Mouse (Mus musculus) embryo, embryonic 10 days (tissue): ENCODE results near the gene Zfp991.
A peak's percentile ranks its signal among the peaks of the same experiment; 100 is the strongest.
"Not testable (repeated sequence)": the region's sequence is repeated elsewhere in the genome, so short reads cannot be mapped to it uniquely, and the experiment has no call there.

Experiments used
- DNase-seq: peaks from one replicate; pipeline ENCODE4 v3.0.0-alpha.2; 2015; ENCODE audit warnings: low spot score

The Zfp991 gene

GRCm38 (mm10) chr4:147181969-147182705, 50.3 kb downstream of the Zfp991 start:
- not testable (repeated sequence) for DNase-seq

DNA sequence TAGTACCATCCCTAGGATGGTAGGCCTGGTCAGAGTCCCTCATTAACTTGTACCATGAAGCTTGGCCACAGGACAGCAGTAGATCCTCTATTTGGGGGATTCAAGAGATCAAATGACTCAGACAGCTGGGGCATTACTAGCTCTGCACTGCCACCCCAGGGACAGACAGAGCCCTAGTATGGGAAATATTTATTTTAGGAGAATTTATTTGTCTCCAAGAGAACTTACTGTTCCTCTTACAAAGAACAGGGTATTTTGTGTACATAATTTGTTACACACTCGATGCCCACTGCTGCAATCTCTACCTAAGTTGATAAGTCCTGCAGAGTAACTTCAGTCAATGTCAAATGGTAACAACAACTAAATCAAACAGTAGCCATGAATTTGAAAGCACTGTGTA, 55.0 kb downstream of the Zfp991 start:
- DNase-seq, result not testable (repeated sequence)

- peak; percentile 3 for DNase-seq
Observed at GRCm38 (mm10) chr4:147187283-147187965, 55.6 kb downstream of the Zfp991 start.

- not testable (repeated sequence) for DNase-seq
Observed at GRCm38 (mm10) chr4:147195186-147195585, 63.3 kb downstream of the Zfp991 start.

GRCm38 (mm10) chr4:147197210-147197609, 65.4 kb downstream of the Zfp991 start:
- DNase-seq, result not testable (repeated sequence)

DNA sequence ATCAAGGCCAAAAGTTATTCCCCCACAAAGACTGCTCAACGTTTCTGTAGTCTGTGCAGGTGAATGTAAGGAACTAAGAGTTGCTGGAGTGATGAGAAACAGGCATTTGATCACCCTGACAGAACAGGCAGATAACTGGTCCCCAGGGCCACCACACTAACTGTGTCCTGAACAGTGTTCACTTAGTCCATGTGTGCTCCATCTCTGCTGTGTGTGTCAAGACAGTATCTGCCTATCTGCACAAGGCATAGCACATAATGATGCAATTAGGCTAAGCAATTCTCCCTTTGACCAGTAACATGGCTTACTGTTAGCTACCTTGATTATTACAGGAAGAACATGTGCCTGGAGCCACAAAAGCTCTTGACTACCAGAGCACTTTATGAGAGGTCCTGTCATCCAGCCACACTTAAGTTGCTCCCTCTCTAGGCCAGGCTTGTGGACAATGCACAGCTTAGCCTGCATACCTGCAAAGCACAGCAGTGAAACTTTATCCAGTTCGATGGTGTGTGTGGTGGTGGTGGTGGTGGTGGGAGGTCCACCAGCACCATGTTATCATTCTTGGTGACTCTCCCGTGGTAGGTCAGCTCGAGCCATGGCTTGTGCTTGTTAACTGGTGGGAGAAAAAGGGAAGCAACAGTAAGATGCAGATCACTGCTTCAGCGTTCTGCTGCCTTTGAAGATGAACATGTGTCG, 67.4 kb downstream of the Zfp991 start:
- not testable (repeated sequence) for DNase-seq

DNA sequence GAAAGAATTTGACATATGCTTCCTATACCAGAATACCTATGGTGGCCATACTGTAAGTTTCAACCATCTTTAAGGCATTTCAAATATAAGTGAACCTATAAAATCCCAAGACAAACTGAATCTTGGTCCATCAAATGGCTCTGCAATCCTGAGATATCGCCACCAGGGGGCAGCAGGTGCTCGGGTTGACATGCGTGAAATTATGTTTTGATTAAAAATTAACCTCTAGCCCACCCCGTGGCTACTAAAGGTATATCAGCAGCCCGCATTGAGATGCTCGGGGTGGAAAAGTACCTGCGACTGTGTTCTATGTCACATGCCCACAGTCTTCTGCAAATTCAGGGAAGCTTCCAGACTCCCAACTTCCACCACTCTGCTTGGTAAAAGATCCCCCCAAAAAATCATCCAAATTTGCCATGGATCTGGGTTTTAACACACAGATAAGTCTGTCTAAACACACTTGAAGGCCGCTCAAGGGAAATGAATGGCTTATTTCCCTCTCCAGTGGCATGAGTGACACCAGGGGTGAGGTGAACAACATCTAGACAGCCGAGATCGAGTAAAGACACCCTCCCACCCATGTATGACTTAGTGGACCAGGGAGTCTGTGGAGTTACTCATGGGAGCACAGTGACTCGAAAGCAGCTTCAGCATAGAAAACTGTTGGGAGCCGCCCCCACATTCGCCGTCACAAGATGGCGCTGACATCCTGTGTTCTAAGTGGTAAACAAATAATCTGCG, 70.3 kb downstream of the Zfp991 start:
- DNase-seq, result not testable (repeated sequence)

GRCm38 (mm10) chr4:147212182-147212928, 80.5 kb downstream of the Zfp991 start:
- DNase-seq, result not testable (repeated sequence)

DNA sequence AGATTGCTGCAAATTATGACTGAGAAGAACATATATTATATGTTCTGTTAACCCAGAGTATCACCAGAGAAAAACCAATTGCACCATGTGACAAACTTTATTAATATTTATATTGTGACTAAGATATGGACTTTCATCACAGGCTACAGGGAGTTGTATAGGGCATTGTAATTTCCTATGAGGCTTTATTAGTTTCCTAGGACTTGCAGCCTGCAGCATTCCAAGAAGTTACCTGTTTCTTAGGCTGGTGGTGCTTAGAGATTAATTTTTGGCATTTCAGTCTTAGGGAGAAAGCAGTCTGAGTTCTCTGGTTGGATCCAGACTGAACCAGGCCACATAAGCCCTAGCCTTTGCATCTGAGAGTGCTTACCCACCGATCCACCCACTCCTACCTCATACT, 82.4 kb downstream of the Zfp991 start:
- DNase-seq, result not testable (repeated sequence)

DNA sequence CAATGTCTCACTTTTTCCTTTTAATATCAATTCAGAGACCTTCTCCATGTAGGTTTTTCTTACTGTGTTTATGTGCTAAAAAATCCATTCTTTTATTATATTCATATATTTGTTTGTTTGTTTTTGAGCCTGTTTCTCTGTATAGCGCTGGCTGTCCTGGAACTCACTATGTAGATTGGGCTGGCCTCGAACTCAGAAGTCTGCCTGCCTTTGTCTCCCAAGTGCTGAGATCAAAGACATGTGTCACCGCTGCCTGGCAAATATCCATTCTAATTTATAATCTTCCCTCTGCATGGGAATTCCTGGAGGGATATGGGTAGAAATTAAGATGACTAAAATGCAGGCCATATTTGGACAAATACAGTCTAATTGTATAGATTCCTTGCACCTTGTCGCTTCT, 85.8 kb downstream of the Zfp991 start:
- DNase-seq, result not testable (repeated sequence)

DNA sequence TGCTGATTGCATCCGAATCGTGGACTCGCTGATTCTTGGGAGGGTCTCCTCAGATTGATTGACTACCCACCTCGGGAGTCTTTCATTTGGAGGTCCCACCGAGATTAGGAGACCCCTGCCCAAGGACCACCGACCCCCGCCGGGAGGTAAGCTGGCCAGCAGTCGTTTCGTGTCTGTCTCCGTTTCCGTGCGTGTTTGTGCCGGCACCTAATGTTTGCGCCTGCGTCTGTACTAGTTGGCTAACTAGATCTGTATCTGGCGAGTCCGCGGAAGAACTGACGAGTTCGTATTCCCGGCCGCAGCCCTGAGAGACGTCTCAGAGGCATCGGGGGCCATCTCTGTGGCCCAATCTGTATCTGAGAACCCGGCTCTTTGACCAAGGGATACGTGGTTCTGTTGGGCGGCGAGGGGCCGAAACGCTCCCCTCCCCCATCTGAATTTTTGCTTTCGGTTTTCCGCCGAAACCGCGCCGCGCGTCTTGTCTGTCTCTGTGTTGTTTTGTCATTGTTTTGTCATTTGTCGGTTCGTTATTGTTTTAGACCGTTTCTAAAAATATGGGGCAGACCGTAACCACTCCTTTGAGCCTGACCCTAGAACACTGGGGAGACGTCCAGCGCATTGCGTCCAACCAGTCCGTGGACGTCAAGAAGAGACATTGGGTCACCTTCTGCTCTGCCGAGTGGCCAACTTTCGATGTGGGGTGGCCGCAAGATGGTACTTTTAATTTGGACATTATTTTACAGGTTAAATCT, 87.7 kb downstream of the Zfp991 start:
- peak; percentile 7 for DNase-seq

- DNase-seq, result not testable (repeated sequence)
Observed at GRCm38 (mm10) chr4:147220226-147220625, 88.4 kb downstream of the Zfp991 start.

- not testable (repeated sequence) for DNase-seq
Observed at GRCm38 (mm10) chr4:147222021-147222420, 90.2 kb downstream of the Zfp991 start.

DNA sequence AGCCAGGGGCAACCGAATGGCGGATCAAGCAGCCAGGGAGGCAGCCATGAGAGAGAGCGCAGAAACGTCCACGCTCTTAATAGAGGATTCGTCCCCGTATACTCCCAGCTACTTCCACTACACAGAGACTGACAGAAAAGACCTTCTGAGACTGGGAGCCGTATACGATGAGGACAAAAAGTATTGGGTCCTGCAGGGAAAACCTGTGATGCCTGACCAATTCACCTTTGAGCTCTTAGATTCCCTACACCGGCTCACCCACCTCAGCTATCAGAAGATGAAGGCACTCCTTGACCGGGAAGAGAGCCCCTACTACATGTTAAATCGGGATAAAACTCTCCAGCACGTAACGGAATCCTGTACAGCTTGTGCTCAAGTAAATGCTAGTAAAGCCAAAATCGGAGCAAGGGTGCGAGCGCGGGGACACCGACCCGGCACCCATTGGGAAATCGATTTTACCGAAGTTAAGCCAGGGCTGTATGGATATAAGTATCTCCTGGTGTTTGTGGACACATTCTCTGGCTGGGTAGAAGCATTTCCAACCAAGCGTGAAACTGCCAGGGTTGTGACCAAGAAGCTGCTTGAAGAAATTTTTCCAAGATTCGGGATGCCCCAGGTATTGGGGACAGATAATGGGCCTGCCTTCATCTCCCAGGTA, 92.1 kb downstream of the Zfp991 start:
- not testable (repeated sequence) for DNase-seq

DNA sequence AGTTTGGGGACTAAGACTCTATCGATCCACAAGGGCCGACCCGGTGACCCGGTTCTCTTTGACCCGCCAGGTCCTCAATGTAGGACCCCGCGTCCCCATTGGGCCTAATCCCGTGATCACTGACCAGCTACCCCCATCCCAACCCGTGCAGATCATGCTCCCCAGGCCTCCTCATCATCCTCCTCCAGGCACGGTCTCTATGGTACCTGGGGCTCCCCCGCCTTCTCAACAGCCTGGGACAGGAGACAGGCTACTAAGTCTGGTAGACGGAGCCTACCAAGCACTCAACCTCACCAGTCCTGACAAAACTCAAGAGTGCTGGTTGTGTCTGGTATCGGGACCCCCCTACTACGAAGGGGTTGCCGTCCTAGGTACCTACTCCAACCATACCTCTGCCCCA, 93.8 kb downstream of the Zfp991 start:
- DNase-seq, result not testable (repeated sequence)

- DNase-seq, result not testable (repeated sequence)
Observed at GRCm38 (mm10) chr4:147230026-147230425, 98.2 kb downstream of the Zfp991 start.
